Mouse (Mus musculus) embryonic fibroblast, embryonic 13.5 days (primary cell): ENCODE measurements at regions not wholly inside any gene's neighbourhood (a gene's known extent, or its start where the extent isn't known, plus 50 kb on each side); places are given as distances from the start of the nearest gene placed in this dataset.

Experiments used
- CTCF ChIP-seq: IDR thresholded peaks from 2 replicates; pipeline ENCODE4 v1.5.1; 2011; ENCODE audit warnings: mild to moderate bottlenecking, control low read depth, low read length, moderate library complexity, borderline replicate concordance; ENCODE audit not compliant: insufficient read depth
- POLR2A ChIP-seq: IDR thresholded peaks from 2 replicates; pipeline ENCODE4 v1.6.1; 2011; ENCODE audit warnings: low read depth, mild to moderate bottlenecking, control low read depth, low read length, moderate library complexity

GRCm38 (mm10) chr5:50189394-50189793 is 130.6 kb upstream of the Adgra3 start:
- TF ChIP-seq CTCF (no peak), POLR2A (no peak)
